Mouse (Mus musculus) bone marrow, adult 2 months (tissue): Measurements from ENCODE around the gene Enah.

ENCODE experiments used
- CTCF ChIP-seq: fragments of 200-500 bp; IDR thresholded peaks from 2 replicates; pipeline ENCODE4 v1.5.1; 2011; ENCODE audit warnings: low read length, control low read depth; ENCODE audit not compliant: control insufficient read depth, insufficient read depth
- POLR2A ChIP-seq: fragments of 200-500 bp; IDR thresholded peaks from 2 replicates; pipeline ENCODE4 v1.6.1; 2011; ENCODE audit warnings: low read depth, mild to moderate bottlenecking, control low read depth, low read length, borderline replicate concordance; ENCODE audit not compliant: control insufficient read depth

DNA sequence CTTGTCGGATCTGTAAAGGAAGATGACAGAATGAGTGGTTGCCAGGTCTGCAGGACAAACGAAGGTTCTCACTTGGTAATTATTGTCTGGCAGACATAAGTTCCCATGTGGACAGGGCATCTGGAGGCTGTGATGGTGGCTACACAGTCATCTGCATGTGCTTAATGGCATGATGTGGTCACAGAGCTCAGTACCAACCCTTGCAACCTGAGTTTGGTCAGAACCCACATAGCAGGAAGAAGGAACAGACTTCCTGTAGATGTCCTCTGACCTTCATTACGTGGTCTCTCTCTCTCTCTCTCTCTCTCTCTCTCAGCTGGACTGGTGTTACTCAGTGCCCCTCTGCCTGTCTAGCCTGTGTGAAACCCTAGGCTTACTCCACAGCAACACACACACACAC lies 147.2 kb downstream of the Enah start:
- TF ChIP-seq CTCF (no peak), POLR2A (no peak)
